Mouse (Mus musculus): ENCODE data around the gene Slc1a5. TPM values are rescaled to one million over a fixed set of nuclear protein-coding genes. Genes with fewer than 3 reads are reported as not detected.
A peak's percentile ranks its signal among the peaks of the same experiment; 100 is the strongest.

Slc1a5 gene
- polyA plus RNA-seq (2016; fragmentation: Nextera tagmentation; extraction: Ambion mirVana), result 44.3 and 46.2 TPM in 2 replicates

DNA sequence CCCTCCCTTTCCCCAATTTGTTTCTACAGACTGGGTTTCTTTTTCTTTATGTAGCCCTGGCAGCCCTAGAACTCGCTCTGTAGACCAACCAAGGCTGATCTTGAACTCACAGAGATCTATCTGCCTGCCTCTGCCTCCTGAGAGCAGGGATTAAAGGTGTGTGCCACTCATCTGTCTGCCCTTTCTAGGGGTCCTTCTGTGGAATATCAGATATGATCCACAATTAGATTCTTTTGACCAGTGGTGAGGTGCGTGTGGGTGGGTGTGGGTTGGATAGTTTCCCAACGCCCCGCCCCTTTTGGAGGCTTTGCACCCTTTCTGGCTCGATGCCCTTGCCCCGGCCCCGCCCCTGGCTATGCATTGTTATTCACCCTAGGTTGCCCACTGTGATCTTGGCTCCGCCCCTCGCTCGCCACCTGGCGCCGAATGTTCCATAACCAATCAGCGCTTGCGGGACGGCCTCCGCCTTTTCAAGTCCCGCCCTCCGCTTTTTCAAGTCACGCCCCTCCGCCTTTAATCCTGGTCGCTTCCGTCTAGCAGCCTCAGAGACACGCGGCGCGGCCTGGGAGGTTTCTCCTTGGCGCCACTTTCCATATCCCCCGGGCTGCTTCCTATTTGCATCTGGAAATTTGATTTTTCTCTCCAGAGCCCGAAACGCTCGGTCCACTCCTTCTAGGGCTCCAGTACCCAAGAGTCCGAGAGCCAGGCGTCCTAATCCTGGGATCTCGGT, at the start of gene Slc1a5:
Slc1a5 (plus strand) TSS at position 516 of the 730 bp plus-strand sequence.
- H3K9me3 ChIP-seq, result peaks cover 6% of the 10 kb centered on the region
- H3K4me3 ChIP-seq, result peak within 1 kb of the TSS; percentile 82
- 2% methylated on average over 34 of the region's 34 CpGs for WGBS
- H3K4me1 ChIP-seq, result peaks cover 47% of the 10 kb centered on the region
- H3K27ac ChIP-seq, result peak within 1 kb of the TSS; percentile 91
- DNase-seq (ENCODE audit: extremely low spot score, low spot score), result peak; percentile 97
- H3K27me3 ChIP-seq (ENCODE audit: poor library complexity, severe bottlenecking), result no peaks in the 10 kb centered on the region
- peaks cover 16% of the 10 kb centered on the region for H3K36me3 ChIP-seq (replicated peaks)

- H3K27ac ChIP-seq, result no peak overlapping the region
- H3K4me1 ChIP-seq, result peaks cover 18% of the 10 kb centered on the region
- WGBS, result 85% methylated on average over 7 of the region's 7 CpGs
- DNase-seq (ENCODE audit: extremely low spot score, low spot score), result no peak
- no peak overlapping the region for H3K4me3 ChIP-seq
- H3K27me3 ChIP-seq (ENCODE audit: poor library complexity, severe bottlenecking), result no peaks in the 10 kb centered on the region
- H3K9me3 ChIP-seq, result no peaks in the 10 kb centered on the region
- H3K36me3 ChIP-seq (replicated peaks), result no peaks in the 10 kb centered on the region
Measured at GRCm38 (mm10) chr7:16731893-16732422, 49.2 kb upstream of the Slc1a5 start.

DNA sequence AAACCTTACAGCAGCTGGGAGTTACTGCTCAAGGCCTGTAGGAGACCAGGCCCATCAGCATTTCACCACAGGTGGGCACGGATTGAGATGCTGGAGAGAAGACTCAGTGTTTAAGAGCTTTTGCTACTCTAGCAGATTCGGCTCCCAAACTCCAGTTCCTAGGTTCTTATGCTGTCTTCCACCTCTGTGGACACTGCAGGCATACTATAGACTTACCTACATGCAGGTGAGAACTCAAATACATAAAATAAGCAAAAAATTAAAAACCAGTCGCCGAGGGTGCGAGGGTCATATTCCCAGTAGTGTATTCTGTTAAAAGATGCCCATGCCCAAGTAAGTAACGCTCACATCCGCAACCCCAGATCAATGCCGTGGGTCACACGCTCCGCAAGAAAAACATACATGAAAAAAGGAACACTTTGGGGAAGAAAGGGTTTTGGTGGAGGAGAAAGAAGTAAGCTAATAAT, 43.5 kb upstream of the Slc1a5 start:
- no peaks in the 10 kb centered on the region for H3K27me3 ChIP-seq (ENCODE audit: poor library complexity, severe bottlenecking)
- H3K4me1 ChIP-seq, result peaks cover 20% of the 10 kb centered on the region
- H3K9me3 ChIP-seq, result no peaks in the 10 kb centered on the region
- peak overlapping the region; percentile 87 for H3K27ac ChIP-seq
- H3K36me3 ChIP-seq (replicated peaks), result peaks cover 3% of the 10 kb centered on the region; the same call in 1 of the 2 replicates
- peak overlapping the region; percentile 89 for H3K4me3 ChIP-seq
- WGBS, result 46% methylated on average over 10 of the region's 10 CpGs
- DNase-seq (ENCODE audit: extremely low spot score, low spot score), result no peak

GRCm38 (mm10) chr7:16738073-16738696, 43.0 kb upstream of the Slc1a5 start, which contains the start of gene Ap2s1:
TSS of gene Ap2s1 (plus strand) at chr7:16738410.
- peak; percentile 96 for DNase-seq (ENCODE audit: extremely low spot score, low spot score)
- peaks cover 7% of the 10 kb centered on the region for H3K36me3 ChIP-seq (replicated peaks)
- under 1% methylated on average over 34 of the region's 34 CpGs for WGBS
- H3K4me1 ChIP-seq, result peaks cover 20% of the 10 kb centered on the region
- H3K9me3 ChIP-seq, result no peaks in the 10 kb centered on the region
- no peaks in the 10 kb centered on the region for H3K27me3 ChIP-seq (ENCODE audit: poor library complexity, severe bottlenecking)
- H3K4me3 ChIP-seq, result peak within 1 kb of the TSS; percentile 89
- peak within 1 kb of the TSS; percentile 87 for H3K27ac ChIP-seq

DNA sequence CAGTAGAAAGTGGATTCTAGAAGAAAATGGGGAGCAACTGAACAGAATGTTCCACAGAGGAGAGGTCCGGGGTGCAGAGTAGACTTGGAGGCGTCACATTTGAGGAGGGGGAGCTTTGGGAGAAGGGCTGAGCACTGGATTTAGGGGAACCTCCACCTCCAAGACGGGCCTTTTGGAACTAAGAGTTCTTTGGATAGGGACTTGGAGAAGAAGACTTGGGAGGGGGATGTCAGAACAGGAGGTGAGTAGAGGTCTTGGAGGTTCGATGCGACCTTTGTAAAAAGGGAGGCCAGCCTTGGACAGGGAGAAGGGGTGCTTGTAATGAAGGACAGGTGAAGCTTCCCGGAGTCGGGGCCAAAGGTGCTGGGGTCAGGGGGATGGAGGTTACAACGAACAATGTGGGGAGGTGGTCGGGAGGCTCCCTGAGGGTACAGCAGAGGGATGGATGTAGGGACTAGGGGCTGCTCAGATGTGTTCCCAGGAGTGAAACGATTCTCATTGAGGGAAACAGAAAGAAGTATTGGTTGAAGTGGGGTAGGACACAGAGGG, 42.0 kb upstream of the Slc1a5 start:
- 57% methylated on average over 10 of the region's 10 CpGs for WGBS
- Histone ChIP-seq H3K27me3 (ENCODE audit: poor library complexity, severe bottlenecking) (no peaks in the 10 kb centered on the region), H3K27ac (peak overlapping the region; percentile 87), H3K4me3 (peak overlapping the region; percentile 89), H3K4me1 (peaks cover 20% of the 10 kb centered on the region), H3K36me3 (replicated peaks) (peaks cover 16% of the 10 kb centered on the region), H3K9me3 (no peaks in the 10 kb centered on the region)
- no peak for DNase-seq (ENCODE audit: extremely low spot score, low spot score)

DNA sequence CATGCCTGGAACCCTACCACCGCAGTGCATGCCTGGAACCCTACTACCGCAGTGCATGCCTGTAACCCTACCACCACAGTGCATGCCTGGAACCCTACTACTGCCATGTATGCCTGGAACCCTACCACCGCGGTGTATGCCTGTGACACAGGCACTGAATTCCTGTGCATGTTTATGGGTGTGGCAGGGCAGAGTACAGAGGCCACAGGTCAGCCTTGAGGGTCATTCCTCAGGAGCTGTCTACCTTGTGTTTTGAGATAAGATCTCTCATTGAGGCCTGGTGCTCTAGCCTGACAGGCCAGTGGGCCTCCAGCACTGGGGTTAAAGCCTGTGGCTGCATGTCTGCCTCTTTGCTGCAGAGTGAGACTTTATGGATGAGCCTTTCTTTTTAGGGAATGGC, 35.8 kb upstream of the Slc1a5 start:
- Histone ChIP-seq H3K27me3 (ENCODE audit: poor library complexity, severe bottlenecking) (no peaks in the 10 kb centered on the region), H3K36me3 (replicated peaks) (peaks cover 66% of the 10 kb centered on the region), H3K9me3 (no peaks in the 10 kb centered on the region), H3K27ac (no peak overlapping the region), H3K4me3 (no peak overlapping the region), H3K4me1 (no peaks in the 10 kb centered on the region)
- DNase-seq (ENCODE audit: extremely low spot score, low spot score), result no peak
- 94% methylated on average over 4 of the region's 4 CpGs for WGBS

DNA sequence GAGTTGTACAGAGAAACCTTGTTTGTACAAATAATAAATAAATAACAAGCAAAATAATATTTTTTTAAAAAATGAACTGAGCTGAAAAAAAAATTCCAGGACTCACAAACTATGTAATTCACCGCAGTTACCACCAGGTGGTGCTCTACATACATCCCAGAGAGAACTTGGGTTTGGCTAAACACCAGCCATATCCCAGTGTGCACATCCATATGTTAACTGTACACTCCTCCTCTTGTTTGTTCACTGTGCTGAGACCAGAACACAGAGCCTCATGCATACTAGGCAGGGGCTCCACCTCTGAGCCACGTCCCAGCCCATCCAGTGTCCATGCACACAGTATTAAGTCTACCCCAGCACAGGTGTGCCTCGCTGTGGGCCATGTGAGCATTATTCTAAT, 35.0 kb upstream of the Slc1a5 start:
- Histone ChIP-seq H3K27me3 (ENCODE audit: poor library complexity, severe bottlenecking) (no peaks in the 10 kb centered on the region), H3K27ac (no peak overlapping the region), H3K4me1 (no peaks in the 10 kb centered on the region), H3K4me3 (no peak overlapping the region), H3K9me3 (no peaks in the 10 kb centered on the region), H3K36me3 (replicated peaks) (peaks cover 66% of the 10 kb centered on the region)
- DNase-seq (ENCODE audit: extremely low spot score, low spot score), result peak; percentile 48
- WGBS, result 51% methylated on average over 3 of the region's 3 CpGs

DNA sequence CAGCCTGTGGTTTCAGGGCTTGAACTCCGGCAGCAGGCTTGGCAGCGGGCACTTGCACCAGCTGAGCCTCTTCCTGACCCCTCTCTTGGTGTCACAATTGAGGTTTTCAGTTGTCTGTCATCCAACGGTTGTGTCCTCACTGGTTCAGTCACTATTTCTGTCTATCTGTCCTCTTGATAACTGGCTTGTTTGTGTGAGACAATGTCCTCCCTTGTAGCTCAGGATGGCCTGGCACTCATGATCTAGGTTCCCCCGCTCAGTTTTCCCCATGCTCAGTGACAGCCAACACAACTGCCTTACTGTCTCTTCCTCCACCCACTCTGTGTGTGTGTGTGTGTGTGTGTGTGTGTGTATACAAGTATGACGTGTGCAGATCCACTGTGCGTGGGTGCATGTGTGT, 33.5 kb upstream of the Slc1a5 start:
- Histone ChIP-seq H3K9me3 (no peaks in the 10 kb centered on the region), H3K27ac (no peak overlapping the region)

GRCm38 (mm10) chr7:16752016-16752415, 29.1 kb upstream of the Slc1a5 start:
- H3K27me3 ChIP-seq (ENCODE audit: poor library complexity, severe bottlenecking), result no peaks in the 10 kb centered on the region
- H3K27ac ChIP-seq, result no peak overlapping the region
- DNase-seq (ENCODE audit: extremely low spot score, low spot score), result no peak
- H3K4me1 ChIP-seq, result no peaks in the 10 kb centered on the region
- 94% methylated on average over 12 of the region's 12 CpGs for WGBS
- H3K36me3 ChIP-seq (replicated peaks), result peaks cover 31% of the 10 kb centered on the region
- no peak overlapping the region for H3K4me3 ChIP-seq
- H3K9me3 ChIP-seq, result no peaks in the 10 kb centered on the region

More for the DNA sequence above, 33.5 kb upstream of the Slc1a5 start:
- H3K27me3 ChIP-seq (ENCODE audit: poor library complexity, severe bottlenecking), result no peaks in the 10 kb centered on the region
- DNase-seq (ENCODE audit: extremely low spot score, low spot score), result no peak
- peaks cover 63% of the 10 kb centered on the region for H3K36me3 ChIP-seq (replicated peaks)
- WGBS, result 93% methylated on average over 6 of the region's 6 CpGs
- H3K4me3 ChIP-seq, result no peak overlapping the region
- H3K4me1 ChIP-seq, result no peaks in the 10 kb centered on the region

- Histone ChIP-seq H3K27ac (no peak overlapping the region), H3K4me3 (no peak overlapping the region), H3K9me3 (no peaks in the 10 kb centered on the region), H3K4me1 (peaks cover 11% of the 10 kb centered on the region), H3K36me3 (replicated peaks) (no peaks in the 10 kb centered on the region), H3K27me3 (ENCODE audit: poor library complexity, severe bottlenecking) (no peaks in the 10 kb centered on the region)
- 77% methylated on average over 17 of the region's 17 CpGs for WGBS
- no peak for DNase-seq (ENCODE audit: extremely low spot score, low spot score)
Measured at GRCm38 (mm10) chr7:16755362-16756017, 25.6 kb upstream of the Slc1a5 start.

DNA sequence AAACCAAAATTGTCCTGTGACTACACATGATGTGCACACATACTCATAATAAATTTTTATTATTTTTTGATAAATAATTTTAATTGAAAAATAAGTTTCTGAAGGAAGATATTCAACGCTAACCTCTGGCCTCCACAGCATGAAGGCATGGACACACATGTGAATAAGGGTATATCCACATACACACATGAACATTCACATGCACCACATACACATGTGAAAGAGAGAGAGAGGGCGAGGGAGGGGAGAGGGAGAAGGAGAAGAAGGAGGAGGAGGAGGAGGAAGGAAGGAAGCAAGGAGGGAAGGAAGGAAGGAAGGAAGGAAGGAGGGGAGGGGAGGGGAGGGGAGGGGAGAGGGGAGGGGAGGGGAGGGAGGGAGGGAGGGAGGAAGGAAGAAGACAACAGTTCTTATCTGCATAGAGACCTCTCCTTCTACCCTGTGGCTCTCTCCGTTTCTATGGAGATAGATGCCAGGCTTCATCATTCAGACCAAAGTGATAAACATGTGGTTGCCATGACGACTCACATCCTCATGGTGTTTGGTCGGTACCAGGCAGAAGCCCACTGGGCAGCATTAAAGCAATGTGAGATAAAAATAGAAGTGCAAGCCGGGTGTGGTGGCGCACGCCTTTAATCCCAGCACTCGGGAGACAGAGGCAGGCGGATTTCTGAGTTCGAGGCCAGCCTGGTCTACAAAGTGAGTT, 22.1 kb upstream of the Slc1a5 start:
- no peak for DNase-seq (ENCODE audit: extremely low spot score, low spot score)
- Histone ChIP-seq H3K4me1 (peaks cover 22% of the 10 kb centered on the region), H3K27me3 (ENCODE audit: poor library complexity, severe bottlenecking) (no peaks in the 10 kb centered on the region), H3K36me3 (replicated peaks) (no peaks in the 10 kb centered on the region), H3K4me3 (no peak overlapping the region), H3K9me3 (no peaks in the 10 kb centered on the region), H3K27ac (no peak overlapping the region)
- 83% methylated on average over 10 of the region's 11 CpGs for WGBS

- H3K9me3 ChIP-seq, result no peaks in the 10 kb centered on the region
- peaks cover 22% of the 10 kb centered on the region for H3K4me1 ChIP-seq
- no peaks in the 10 kb centered on the region for H3K27me3 ChIP-seq (ENCODE audit: poor library complexity, severe bottlenecking)
- no peak overlapping the region for H3K4me3 ChIP-seq
- H3K36me3 ChIP-seq (replicated peaks), result no peaks in the 10 kb centered on the region
- 28% methylated on average over 8 of the region's 8 CpGs for WGBS
- H3K27ac ChIP-seq, result no peak overlapping the region
- DNase-seq (ENCODE audit: extremely low spot score, low spot score), result no peak
Measured at GRCm38 (mm10) chr7:16760292-16760691, 20.8 kb upstream of the Slc1a5 start.

Measured in forebrain, embryonic 10.5 days (tissue).